Mouse (Mus musculus) hindlimb bud, embryonic 11.5 days (tissue): Measurements from ENCODE around the gene Tcf15.

Experiments
- DNase-seq: peaks from one replicate; pipeline ENCODE4 v3.0.0-alpha.2; 2012; ENCODE audit warnings: low read depth, low spot score; ENCODE audit errors: extremely low spot score

Gene Tcf15

GRCm38 (mm10) chr2:152119228-152119865, 24.0 kb upstream of the Tcf15 start:
- no peak for DNase-seq

- DNase-seq: no peak
Measured at GRCm38 (mm10) chr2:152122896-152123295, 20.5 kb upstream of the Tcf15 start.

GRCm38 (mm10) chr2:152128597-152128996, 14.8 kb upstream of the Tcf15 start:
- no peak for DNase-seq

GRCm38 (mm10) chr2:152129778-152130177, 13.6 kb upstream of the Tcf15 start:
- no peak for DNase-seq

GRCm38 (mm10) chr2:152132016-152132415, 11.3 kb upstream of the Tcf15 start:
- no peak for DNase-seq

GRCm38 (mm10) chr2:152132691-152133090, 10.7 kb upstream of the Tcf15 start:
- DNase-seq: no peak

GRCm38 (mm10) chr2:152139191-152139987, 4.0 kb upstream of the Tcf15 start:
- no peak for DNase-seq

- DNase-seq: no peak
Measured at GRCm38 (mm10) chr2:152140941-152141340, 2.4 kb upstream of the Tcf15 start.

GRCm38 (mm10) chr2:152141491-152141890, 1.9 kb upstream of the Tcf15 start:
- no peak for DNase-seq

GRCm38 (mm10) chr2:152142046-152142445, 1.3 kb upstream of the Tcf15 start:
- DNase-seq: peak; percentile 53

- DNase-seq: no peak
Measured at GRCm38 (mm10) chr2:152142571-152142970, 790 bp upstream of the Tcf15 start.

- no peak for DNase-seq
Measured at GRCm38 (mm10) chr2:152144158-152144450, 743 bp downstream of the Tcf15 start.

- DNase-seq: no peak
Measured at GRCm38 (mm10) chr2:152144501-152144900, 1.1 kb downstream of the Tcf15 start.

GRCm38 (mm10) chr2:152145711-152146110, 2.4 kb downstream of the Tcf15 start:
- DNase-seq: no peak

GRCm38 (mm10) chr2:152147079-152147478, 3.7 kb downstream of the Tcf15 start:
- DNase-seq: no peak

GRCm38 (mm10) chr2:152148675-152149074, 5.3 kb downstream of the Tcf15 start:
- no peak for DNase-seq

- DNase-seq: no peak
Measured at GRCm38 (mm10) chr2:152149891-152150290, 6.5 kb downstream of the Tcf15 start.

- DNase-seq: no peak
Measured at GRCm38 (mm10) chr2:152150373-152150772, 7.0 kb downstream of the Tcf15 start.

GRCm38 (mm10) chr2:152153361-152153760, 10.0 kb downstream of the Tcf15 start:
- no peak for DNase-seq

GRCm38 (mm10) chr2:152155414-152156208, 12.2 kb downstream of the Tcf15 start:
- no peak for DNase-seq

- no peak for DNase-seq
Measured at GRCm38 (mm10) chr2:152156471-152156870, 13.1 kb downstream of the Tcf15 start.

- DNase-seq: no peak
Measured at GRCm38 (mm10) chr2:152159487-152159886, 16.1 kb downstream of the Tcf15 start.
